Mouse (Mus musculus) limb, embryonic 15.5 days (tissue): Measurements from ENCODE around the gene Tmem88. TPM values are rescaled to one million over a fixed set of nuclear protein-coding genes. Genes with fewer than 3 reads are reported as not detected.

Experiments used
- ATAC-seq: fragments of 200-750 bp; cut with Nextera tagmentation; 2 replicates; pipeline ENCODE4 v1.8.0; 2017; ENCODE audit warnings: low read depth, moderate TSS enrichment; ENCODE audit not compliant: insufficient number of reproducible peaks, low FRiP score, low TSS enrichment
- H3K27ac ChIP-seq: fragments of 300-500 bp; sonication (generic); 2 replicates; pipeline ENCODE4 v1.5.1; 2015; ENCODE audit warnings: moderate library complexity, mild to moderate bottlenecking, inconsistent platforms
- H3K27me3 ChIP-seq: fragments of 300-500 bp; sonication (generic); 2 replicates; pipeline ENCODE4 v1.6.1; 2015; ENCODE audit warnings: inconsistent platforms
- H3K36me3 ChIP-seq: fragments of 300-500 bp; sonication (generic); 2 replicates; pipeline ENCODE4 v1.6.1; 2015; ENCODE audit warnings: inconsistent platforms
- H3K4me1 ChIP-seq: fragments of 300-500 bp; sonication (generic); 2 replicates; pipeline ENCODE4 v1.6.1; 2015; ENCODE audit warnings: inconsistent platforms
- H3K4me2 ChIP-seq: fragments of 300-500 bp; sonication (generic); 2 replicates; pipeline ENCODE4 v1.6.1; 2015; ENCODE audit warnings: mild to moderate bottlenecking, inconsistent platforms
- H3K4me3 ChIP-seq: fragments of 300-500 bp; sonication (generic); 2 replicates; pipeline ENCODE4 v1.5.1; 2015; ENCODE audit warnings: mild to moderate bottlenecking, inconsistent platforms
- H3K9ac ChIP-seq: fragments of 300-500 bp; sonication (generic); 2 replicates; pipeline ENCODE4 v1.6.1; 2015; ENCODE audit warnings: inconsistent platforms
- H3K9me3 ChIP-seq: fragments of 300-500 bp; sonication (generic); 2 replicates; pipeline ENCODE4 v1.6.1; 2016; ENCODE audit warnings: inconsistent platforms
- WGBS: fragments of 180-500 bp; shearing (Covaris S2); methylation state at CpG from one replicate; pipeline ENCODE4 v1.1.7; 2015; 5-methylcytosine and 5-hydroxymethylcytosine counted together
- polyA plus RNA-seq: library from polyadenylated mRNA; unstranded; fragments of >200 nt; fragmentation: Nextera tagmentation; extraction: Ambion mirVana; gene quantifications from 2 replicates; pipeline ENCODE4 v1.2.1, GENCODE M21; 2015

Gene Tmem88
- polyA plus RNA-seq: 18.8 and 20.4 TPM in 2 replicates

DNA sequence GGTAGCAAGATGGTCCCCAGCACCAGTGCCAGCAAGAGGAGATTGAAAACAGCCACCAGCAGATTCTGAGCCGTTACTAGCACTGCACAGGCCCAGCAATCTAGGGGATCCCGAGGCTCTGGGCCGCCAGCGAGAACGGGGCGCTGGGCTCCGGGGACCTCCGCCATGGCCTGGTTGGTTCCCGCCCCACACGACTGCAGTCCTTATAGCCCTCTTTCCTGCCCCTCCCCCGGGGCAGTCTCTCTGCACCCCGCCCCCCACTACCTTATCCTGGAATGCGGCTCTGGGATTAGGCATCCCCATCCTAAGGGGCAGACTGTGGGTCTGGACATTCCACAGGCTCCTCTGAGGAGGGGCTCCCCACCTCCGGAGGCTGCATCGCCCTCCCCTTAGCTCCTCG lies at the start of gene Tmem88:
TSS of gene Tmem88 (minus strand) at position 176 of the 400 bp plus-strand sequence.
- H3K4me1 ChIP-seq: peaks cover 55% of the 10 kb centered on the region
- H3K36me3 ChIP-seq: peaks cover 36% of the 10 kb centered on the region
- peak within 1 kb of the TSS; percentile 70 for H3K4me3 ChIP-seq

DNA sequence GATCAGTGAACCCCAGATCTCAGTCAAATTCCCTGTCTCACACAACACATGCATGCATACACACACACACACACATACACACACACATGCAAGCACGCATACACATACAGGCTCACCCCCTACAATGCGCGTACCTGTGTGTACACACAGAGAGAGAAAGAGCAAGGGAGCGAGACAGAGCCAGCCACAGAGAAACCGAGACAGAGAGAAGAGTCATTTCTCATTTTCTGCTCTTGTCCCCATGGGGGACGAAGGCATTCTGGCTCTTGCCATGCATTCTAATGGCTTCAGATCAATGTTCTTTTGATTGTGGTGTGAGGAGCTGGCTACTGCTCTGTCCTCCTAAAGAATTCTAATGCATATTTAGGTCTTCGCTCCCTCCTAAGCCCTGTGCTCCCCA lies 49.3 kb upstream of the Tmem88 start:
- no peaks in the 10 kb centered on the region for H3K36me3 ChIP-seq
- H3K4me3 ChIP-seq: no peak overlapping the region
- H3K27ac ChIP-seq: no peak overlapping the region
- H3K9me3 ChIP-seq: no peaks in the 10 kb centered on the region
- ATAC-seq: no peak
- H3K4me2 ChIP-seq: no peak overlapping the region
- H3K4me1 ChIP-seq: peaks cover 4% of the 10 kb centered on the region
- no peak overlapping the region for H3K9ac ChIP-seq
- WGBS: 84% methylated on average over 7 of the region's 7 CpGs
- no peaks in the 10 kb centered on the region for H3K27me3 ChIP-seq

More for the DNA sequence above, at the start of gene Tmem88:
- Histone ChIP-seq H3K9me3 (no peaks in the 10 kb centered on the region), H3K9ac (0 out of 2 replicates have a peak within 1 kb of the TSS, but pooled peaks have one; percentile 29), H3K27ac (peak within 1 kb of the TSS; percentile 99), H3K4me2 (peak within 1 kb of the TSS; percentile 25), H3K27me3 (peaks cover 9% of the 10 kb centered on the region; the same call in 1 of the 2 replicates)
- WGBS: 14% methylated on average over 16 of the region's 16 CpGs
- no peak for ATAC-seq

DNA sequence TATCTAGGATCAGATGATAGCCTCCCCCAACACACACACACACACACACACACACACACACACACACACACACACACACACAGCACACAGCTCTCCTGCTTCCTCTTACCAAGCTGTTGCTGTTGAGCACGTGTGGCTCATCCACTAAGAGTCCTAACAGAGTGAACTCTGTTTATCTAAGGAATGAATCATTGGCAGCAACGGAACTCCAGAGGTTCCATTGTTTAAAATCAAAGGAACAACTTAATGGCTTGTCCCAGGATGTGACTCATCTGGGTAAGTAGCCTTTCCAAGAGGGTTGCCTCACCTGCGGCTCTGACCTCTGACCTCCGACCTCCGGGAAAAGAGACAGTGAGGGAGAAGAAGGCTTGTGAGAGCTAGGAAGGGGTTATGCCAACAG lies 45.3 kb upstream of the Tmem88 start:
- Histone ChIP-seq H3K27ac (no peak overlapping the region), H3K9ac (no peak overlapping the region), H3K4me3 (no peak overlapping the region), H3K27me3 (no peaks in the 10 kb centered on the region), H3K9me3 (no peaks in the 10 kb centered on the region), H3K36me3 (no peaks in the 10 kb centered on the region), H3K4me1 (no peaks in the 10 kb centered on the region), H3K4me2 (no peak overlapping the region)
- WGBS: 34% methylated on average over 5 of the region's 5 CpGs
- no peak for ATAC-seq

DNA sequence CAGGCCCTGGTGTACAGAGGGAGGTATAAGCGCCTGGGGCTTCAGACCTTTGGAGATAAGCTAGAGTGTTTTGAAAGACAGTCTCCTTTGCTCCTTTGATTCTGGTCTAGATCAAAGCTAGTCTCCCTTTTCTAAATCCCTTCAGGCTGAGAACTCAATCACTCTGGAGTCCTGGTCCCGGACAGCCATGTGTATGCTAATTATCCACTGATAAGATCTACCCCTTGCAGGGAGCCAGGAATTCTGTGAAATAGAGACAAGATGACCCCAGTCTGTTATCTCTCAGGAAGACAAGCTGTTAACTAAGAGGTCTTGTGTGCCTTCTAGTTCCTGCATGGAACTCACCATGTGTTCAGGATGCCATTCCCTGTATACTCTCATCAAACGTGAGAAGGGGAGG lies 39.3 kb upstream of the Tmem88 start:
- no peak overlapping the region for H3K27ac ChIP-seq
- 28% methylated on average over 3 of the region's 3 CpGs for WGBS
- no peak for ATAC-seq
- H3K4me3 ChIP-seq: no peak overlapping the region
- H3K27me3 ChIP-seq: no peaks in the 10 kb centered on the region
- no peaks in the 10 kb centered on the region for H3K9me3 ChIP-seq
- H3K9ac ChIP-seq: no peak overlapping the region
- peaks cover 1% of the 10 kb centered on the region for H3K4me1 ChIP-seq
- H3K4me2 ChIP-seq: no peak overlapping the region
- H3K36me3 ChIP-seq: no peaks in the 10 kb centered on the region

DNA sequence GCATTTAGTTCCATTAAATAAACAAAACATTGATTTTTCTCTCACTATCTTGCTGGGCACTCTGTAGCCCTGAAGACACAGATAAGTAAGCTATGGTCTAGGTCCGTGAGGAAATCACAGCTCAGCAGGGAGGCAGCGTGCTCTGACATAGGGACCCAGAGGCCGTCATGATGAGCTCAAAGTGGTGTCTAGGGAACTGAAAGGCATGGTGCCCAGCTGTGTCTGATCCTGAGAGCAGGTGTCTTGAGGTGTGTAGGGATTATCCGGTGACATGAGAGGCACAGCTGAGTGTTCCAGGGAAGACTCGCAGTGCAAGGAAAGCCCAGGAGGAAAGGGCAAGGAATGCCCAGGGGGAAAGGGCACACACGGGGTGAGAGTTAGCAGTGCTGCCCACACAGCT lies 35.2 kb upstream of the Tmem88 start:
- ATAC-seq: no peak
- 63% methylated on average over 6 of the region's 6 CpGs for WGBS
- H3K27me3 ChIP-seq: no peaks in the 10 kb centered on the region

DNA sequence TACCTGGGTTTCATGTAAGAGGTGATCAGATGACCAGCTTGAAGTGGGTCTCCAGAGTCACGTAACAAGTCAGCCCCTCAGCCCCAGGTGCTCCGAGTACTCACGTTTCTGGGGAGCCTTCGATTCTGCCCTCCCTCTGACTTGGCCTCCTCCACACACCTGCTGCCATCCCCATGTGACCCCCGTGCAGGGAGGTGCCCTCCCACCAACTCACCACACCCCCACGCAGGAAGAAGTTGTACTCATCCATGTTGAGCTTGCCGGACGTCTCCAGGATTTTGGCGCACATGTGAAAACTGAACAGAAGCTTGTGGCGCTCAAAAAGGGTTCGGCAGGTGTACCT lies 34.6 kb upstream of the Tmem88 start:
- H3K9ac ChIP-seq: no peak overlapping the region
- no peaks in the 10 kb centered on the region for H3K36me3 ChIP-seq
- WGBS: 54% methylated on average over 11 of the region's 11 CpGs
- H3K27ac ChIP-seq: no peak overlapping the region
- no peak overlapping the region for H3K4me2 ChIP-seq
- H3K4me1 ChIP-seq: peaks cover 13% of the 10 kb centered on the region
- H3K9me3 ChIP-seq: no peaks in the 10 kb centered on the region
- no peaks in the 10 kb centered on the region for H3K27me3 ChIP-seq
- no peak for ATAC-seq
- H3K4me3 ChIP-seq: no peak overlapping the region

More for the DNA sequence above, 35.2 kb upstream of the Tmem88 start:
- no peak overlapping the region for H3K9ac ChIP-seq
- peaks cover 13% of the 10 kb centered on the region for H3K4me1 ChIP-seq
- H3K27ac ChIP-seq: no peak overlapping the region
- H3K4me3 ChIP-seq: no peak overlapping the region
- H3K4me2 ChIP-seq: no peak overlapping the region
- no peaks in the 10 kb centered on the region for H3K36me3 ChIP-seq
- no peaks in the 10 kb centered on the region for H3K9me3 ChIP-seq

DNA sequence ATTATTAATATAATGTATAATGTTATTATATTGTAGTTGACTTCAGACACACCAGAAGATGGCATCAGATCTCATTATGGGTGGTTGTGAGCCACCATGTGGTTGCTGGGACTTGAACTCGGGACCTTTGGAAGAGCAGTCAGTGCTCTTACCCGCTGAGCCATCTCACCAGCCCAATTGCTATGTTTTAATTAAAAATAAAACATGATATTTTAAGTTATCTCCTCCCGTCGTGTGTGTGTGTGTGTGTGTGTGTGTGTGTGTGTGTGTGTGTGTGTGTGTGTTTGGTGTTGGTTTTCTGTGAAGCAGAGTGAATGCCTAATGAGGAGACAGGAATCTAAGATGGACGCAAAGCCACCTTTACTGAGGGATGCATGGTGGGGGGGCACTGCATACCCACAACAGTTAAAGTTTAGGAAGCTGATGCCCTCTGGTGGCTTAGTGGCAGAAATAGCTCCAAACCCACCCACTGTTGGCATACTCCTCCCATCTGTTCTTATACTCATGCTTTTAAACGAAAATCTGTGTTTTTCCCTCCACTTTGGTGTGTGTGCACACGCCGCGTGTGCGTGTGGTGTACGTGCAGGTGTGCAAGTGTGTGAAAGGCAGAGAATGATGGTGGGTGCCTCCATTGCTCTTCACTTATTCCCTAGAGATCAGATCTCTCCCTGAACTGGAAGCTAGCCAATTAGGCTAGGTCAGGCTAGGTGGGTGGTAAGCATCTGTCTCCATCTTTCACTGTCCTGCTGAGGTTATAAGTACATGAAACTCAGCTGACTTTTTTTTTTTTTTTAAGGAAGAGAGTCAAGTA lies 34.0 kb upstream of the Tmem88 start:
- peak; percentile 41; the same call in 1 of the 2 replicates for ATAC-seq
- Histone ChIP-seq H3K4me3 (no peak overlapping the region), H3K9ac (no peak overlapping the region), H3K9me3 (no peaks in the 10 kb centered on the region), H3K4me2 (no peak overlapping the region), H3K27ac (no peak overlapping the region), H3K4me1 (peaks cover 13% of the 10 kb centered on the region), H3K27me3 (no peaks in the 10 kb centered on the region), H3K36me3 (no peaks in the 10 kb centered on the region)
- 31% methylated on average over 11 of the region's 11 CpGs for WGBS

DNA sequence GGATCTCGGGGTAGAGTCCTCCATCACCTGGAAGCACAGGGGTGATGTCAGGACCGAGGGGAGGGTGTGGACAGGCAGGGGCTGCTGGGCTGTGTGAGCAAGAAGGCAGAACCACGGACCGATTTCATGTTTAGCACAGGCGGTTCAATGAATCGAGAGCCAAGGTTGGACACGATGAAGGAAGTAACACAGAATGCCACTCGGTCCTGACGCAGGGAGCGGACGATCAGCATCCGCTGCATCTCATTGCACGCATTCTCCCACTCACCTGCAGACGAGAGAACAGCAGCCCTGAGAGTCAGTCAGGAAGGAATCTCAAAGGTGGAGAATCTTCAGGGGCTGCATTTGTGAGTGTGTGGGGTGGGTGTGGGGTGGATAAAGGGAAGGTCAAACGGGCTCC lies 32.6 kb upstream of the Tmem88 start:
- Histone ChIP-seq H3K9me3 (no peaks in the 10 kb centered on the region), H3K4me3 (no peak overlapping the region), H3K27ac (no peak overlapping the region), H3K27me3 (no peaks in the 10 kb centered on the region), H3K4me1 (peaks cover 13% of the 10 kb centered on the region), H3K36me3 (no peaks in the 10 kb centered on the region), H3K4me2 (no peak overlapping the region), H3K9ac (no peak overlapping the region)
- WGBS: 90% methylated on average over 15 of the region's 15 CpGs
- ATAC-seq: no peak

DNA sequence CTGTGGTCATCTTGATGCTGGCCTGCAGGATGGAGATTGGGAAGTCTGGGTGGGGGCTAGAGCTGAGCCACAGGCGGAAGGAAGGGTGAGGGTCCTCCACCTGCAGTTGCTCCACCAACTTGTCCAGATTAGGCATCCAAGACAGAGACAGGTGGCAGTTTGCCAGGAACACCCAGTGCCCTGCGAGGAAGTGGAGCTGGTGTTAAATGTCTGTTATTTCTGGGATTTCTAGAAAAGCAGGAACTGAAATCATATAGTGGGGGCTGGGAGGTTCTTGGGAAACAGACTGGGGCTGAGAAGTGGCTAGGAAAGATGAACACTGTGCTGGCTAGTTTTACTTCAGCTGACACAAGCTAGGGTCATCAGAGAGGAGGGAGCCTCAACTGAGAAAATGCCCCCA lies 31.3 kb upstream of the Tmem88 start:
- Histone ChIP-seq H3K9me3 (no peaks in the 10 kb centered on the region), H3K27ac (peak overlapping the region; percentile 38; the same call in 1 of the 2 replicates), H3K9ac (no peak overlapping the region), H3K36me3 (no peaks in the 10 kb centered on the region), H3K4me3 (no peak overlapping the region), H3K4me2 (no peak overlapping the region), H3K4me1 (peaks cover 13% of the 10 kb centered on the region), H3K27me3 (no peaks in the 10 kb centered on the region)
- 30% methylated on average over 2 of the region's 2 CpGs for WGBS
- no peak for ATAC-seq

DNA sequence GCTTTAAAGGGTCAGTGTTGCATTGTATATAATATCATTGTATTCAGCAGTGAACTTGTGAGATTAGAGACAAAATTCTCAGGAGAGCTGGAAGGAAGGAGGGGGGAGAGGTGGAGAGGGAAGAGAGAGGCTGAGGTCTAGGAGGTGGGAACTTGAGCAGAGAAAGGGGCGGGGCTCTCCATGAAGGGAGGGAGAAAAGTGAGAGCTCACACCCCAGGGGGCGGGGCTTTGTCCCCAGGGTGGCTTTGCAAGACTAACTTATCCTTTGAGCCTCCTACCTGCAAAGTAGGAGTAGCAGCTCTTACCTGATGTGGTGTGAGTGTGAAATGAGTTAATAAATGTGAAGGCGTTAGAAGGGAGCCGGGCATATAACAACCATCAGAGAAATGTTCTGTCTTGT lies 30.7 kb upstream of the Tmem88 start:
- H3K4me2 ChIP-seq: no peak overlapping the region
- no peak for ATAC-seq
- H3K9me3 ChIP-seq: no peaks in the 10 kb centered on the region
- no peak overlapping the region for H3K9ac ChIP-seq
- no peaks in the 10 kb centered on the region for H3K36me3 ChIP-seq
- H3K27ac ChIP-seq: peak overlapping the region; percentile 23; the same call in 1 of the 2 replicates
- WGBS: 20% methylated on average over 4 of the region's 4 CpGs
- no peaks in the 10 kb centered on the region for H3K27me3 ChIP-seq
- H3K4me1 ChIP-seq: peaks cover 13% of the 10 kb centered on the region
- no peak overlapping the region for H3K4me3 ChIP-seq

DNA sequence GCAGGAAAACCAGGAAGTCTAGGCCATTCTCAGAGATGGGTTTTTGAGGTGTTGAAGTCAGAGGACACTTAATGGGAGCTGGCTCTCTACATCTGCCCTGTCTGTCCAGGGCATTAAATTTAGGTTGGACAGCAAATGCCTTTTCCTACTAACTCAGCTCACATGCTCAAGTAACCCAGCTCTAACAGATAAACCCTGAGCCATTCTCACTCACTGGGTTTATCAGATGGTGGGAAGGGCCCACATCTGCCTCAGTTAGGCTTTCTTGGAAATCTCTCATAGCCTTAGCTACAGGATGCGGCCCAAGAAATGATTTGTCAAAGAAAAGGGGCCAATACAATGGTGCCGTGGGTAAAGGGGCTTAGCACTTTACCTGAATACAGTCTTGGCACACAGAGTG lies 28.2 kb upstream of the Tmem88 start:
- ATAC-seq: no peak
- WGBS: 85% methylated on average over 2 of the region's 2 CpGs
- no peak overlapping the region for H3K9ac ChIP-seq
- no peaks in the 10 kb centered on the region for H3K9me3 ChIP-seq
- H3K4me3 ChIP-seq: no peak overlapping the region
- H3K4me1 ChIP-seq: peaks cover 17% of the 10 kb centered on the region
- peaks cover 18% of the 10 kb centered on the region for H3K27me3 ChIP-seq
- no peaks in the 10 kb centered on the region for H3K36me3 ChIP-seq
- H3K27ac ChIP-seq: no peak overlapping the region
- no peak overlapping the region for H3K4me2 ChIP-seq

DNA sequence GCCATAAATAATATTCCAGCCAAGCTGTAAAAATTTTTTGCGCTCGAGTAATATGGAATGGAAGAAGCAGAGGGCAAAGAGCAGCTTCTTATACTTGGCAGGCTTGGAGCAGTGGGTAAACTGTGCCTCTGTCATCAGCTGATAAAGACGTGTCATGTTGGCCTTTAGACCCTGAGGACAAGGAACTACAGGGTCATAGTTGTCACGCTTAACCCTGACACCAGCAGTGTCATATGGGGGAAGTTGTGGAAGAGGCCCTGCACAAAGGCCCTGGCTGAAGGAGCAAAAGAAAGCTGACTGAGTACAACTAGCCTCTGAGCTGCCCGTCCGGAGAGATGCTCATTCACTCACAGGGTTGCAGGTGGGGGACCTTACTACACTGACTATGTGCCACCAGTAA lies 25.9 kb upstream of the Tmem88 start:
- no peak overlapping the region for H3K4me3 ChIP-seq
- no peak overlapping the region for H3K4me2 ChIP-seq
- no peak for ATAC-seq
- H3K9me3 ChIP-seq: no peaks in the 10 kb centered on the region
- peaks cover 25% of the 10 kb centered on the region for H3K27me3 ChIP-seq
- no peak overlapping the region for H3K9ac ChIP-seq
- no peaks in the 10 kb centered on the region for H3K36me3 ChIP-seq
- 70% methylated on average over 6 of the region's 6 CpGs for WGBS
- peaks cover 33% of the 10 kb centered on the region for H3K4me1 ChIP-seq
- no peak overlapping the region for H3K27ac ChIP-seq
